Mouse (Mus musculus): ENCODE results near the gene Tiam1. TPM values are rescaled to one million over a fixed set of nuclear protein-coding genes. Genes with fewer than 3 reads are reported as not detected.

The Tiam1 gene
- polyA plus RNA-seq, 1 experiment, result 10.7 TPM

DNA sequence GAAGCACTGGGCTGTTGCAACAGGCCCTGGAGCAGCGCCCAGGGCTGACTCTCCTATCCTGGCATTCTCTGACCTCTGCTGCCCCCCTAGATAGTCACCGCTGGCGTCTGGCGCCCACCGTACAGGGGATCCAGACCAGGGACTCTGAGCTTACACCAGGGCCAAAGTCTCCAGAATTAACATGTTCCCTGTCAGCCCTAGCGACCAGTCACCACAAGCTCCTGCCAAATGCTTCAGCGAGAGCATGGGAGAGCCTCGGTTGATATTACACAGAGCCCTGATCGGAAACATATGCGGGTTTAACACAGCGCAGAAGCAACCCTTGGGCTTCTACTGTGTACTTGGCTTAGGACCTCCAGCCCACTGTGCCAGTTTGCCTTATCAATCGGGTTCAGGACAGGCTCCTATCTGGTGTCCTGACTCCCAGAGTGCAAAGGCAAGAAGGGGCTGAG is 151.8 kb downstream of the Tiam1 start:
- Histone ChIP-seq H3K27ac (ENCODE audit: control insufficient read depth, insufficient read depth, low read depth, low read length, poor library complexity) (no peak overlapping the region), H3K4me1 (ENCODE audit: control insufficient read depth, insufficient read depth, low read length) (peaks cover 2% of the 10 kb centered on the region; the same call in 1 of the 2 replicates), H3K4me3 (replicated peaks; ENCODE audit: control insufficient read depth, low read depth, low read length) (no peak overlapping the region)
- no peak for TF ChIP-seq POLR2A (IDR thresholded peaks at IDR 0.05; ENCODE audit: borderline replicate concordance, control insufficient read depth, low read depth, low read length)
- TF ChIP-seq CTCF (IDR thresholded peaks at IDR 0.05; ENCODE audit: control insufficient read depth, insufficient read depth, low read length), result no peak
- 60% methylated on average over 12 of the region's 12 CpGs for WGBS

DNA sequence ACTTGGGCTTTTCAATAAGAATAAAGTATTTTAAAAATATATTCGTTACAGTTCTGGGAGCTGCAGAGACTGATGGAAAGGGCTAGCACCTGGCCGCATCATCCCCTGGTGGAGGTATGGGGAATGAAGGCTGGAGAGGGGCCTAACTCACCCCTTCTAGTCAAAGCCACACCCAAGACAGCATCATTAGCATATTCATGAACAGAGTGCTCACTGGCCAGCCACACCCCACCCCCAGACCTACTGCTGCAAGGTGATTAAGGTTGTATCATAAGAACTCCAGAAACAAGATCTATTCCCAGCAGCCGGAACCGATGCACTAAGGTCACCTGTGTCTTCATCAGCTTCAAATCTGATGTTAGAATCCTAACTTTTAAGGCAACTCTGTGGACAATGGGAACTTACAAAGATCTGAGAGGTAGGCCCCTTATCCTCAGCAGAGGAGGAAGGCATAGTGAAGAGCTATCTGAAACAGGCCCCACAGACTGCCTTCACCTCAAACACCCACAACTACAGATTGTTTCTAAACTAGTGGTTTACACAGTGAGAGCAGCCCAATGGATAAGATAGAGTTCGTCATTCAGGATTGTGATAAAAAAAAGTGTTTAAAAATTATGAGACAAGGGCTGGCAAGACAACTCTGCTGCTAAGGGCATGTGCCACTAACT is 153.1 kb downstream of the Tiam1 start:
- 72% methylated on average over 5 of the region's 5 CpGs for WGBS
- TF ChIP-seq CTCF (IDR thresholded peaks at IDR 0.05; ENCODE audit: control insufficient read depth, insufficient read depth, low read length) (no peak), POLR2A (IDR thresholded peaks at IDR 0.05; ENCODE audit: borderline replicate concordance, control insufficient read depth, low read depth, low read length) (no peak)
- Histone ChIP-seq H3K4me3 (replicated peaks; ENCODE audit: control insufficient read depth, low read depth, low read length) (no peak overlapping the region), H3K27ac (ENCODE audit: control insufficient read depth, insufficient read depth, low read depth, low read length, poor library complexity) (no peak overlapping the region), H3K4me1 (ENCODE audit: control insufficient read depth, insufficient read depth, low read length) (peaks cover 2% of the 10 kb centered on the region; the same call in 1 of the 2 replicates)

DNA sequence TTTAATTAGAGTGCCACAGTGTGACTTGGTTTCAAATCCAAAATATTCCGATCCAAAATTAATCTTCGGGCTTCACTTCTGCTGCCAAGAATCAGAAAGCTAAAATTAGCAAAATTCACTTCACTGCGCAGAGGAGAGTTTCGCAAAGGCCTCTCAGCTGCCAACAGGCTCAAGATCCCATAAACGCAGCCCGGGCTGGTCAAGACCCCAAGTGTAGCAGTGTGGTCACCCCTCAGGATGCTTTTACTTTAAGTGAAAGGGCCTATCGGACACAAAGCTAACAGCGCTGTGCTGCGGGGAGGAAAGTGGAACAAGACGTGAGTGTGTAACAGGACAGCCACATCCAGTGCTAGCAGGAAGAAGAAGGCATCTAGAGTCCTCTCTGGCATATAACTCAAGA is 153.8 kb downstream of the Tiam1 start:
- 77% methylated on average over 10 of the region's 10 CpGs for WGBS

DNA sequence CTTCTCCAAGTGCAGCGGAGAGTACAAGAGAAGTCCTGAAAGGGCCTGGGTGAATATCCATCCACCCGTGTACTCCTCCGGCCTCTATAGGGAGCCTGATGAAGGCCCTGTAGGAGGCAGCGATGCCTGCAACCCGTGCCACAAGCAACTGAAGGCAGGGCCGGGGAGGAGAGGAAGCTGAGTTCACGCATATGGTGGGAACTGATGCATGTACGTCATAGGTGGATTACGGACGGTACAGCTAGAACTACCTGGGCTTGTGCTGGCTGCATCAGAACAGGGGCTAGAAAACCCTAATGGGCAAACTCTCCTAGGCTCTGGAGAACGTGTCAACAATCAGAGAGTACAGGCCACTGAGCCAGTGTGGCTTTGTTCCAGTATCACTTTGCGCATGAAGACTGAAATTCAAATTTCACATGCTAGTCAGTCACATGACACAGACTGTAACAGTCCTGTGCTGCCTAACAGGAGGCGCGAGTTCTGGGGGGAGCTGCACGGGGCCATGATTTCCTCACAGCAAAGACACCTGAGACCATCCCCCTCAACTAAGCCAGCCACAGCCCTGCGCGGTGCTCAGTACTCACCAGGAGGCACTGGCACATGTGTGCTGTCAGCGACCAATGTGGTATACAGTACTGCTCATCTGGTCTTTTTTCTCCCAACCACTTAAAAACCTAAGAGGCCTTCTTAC is 156.8 kb downstream of the Tiam1 start:
- 24% methylated on average over 18 of the region's 18 CpGs for WGBS
- H3K27ac ChIP-seq (ENCODE audit: control insufficient read depth, insufficient read depth, low read depth, low read length, poor library complexity), result no peak overlapping the region
- peak overlapping the region; percentile 8 for H3K4me3 ChIP-seq (replicated peaks; ENCODE audit: control insufficient read depth, low read depth, low read length)
- no peak for TF ChIP-seq POLR2A (IDR thresholded peaks at IDR 0.05; ENCODE audit: borderline replicate concordance, control insufficient read depth, low read depth, low read length)
- no peak for TF ChIP-seq CTCF (IDR thresholded peaks at IDR 0.05; ENCODE audit: control insufficient read depth, insufficient read depth, low read length)
- H3K4me1 ChIP-seq (ENCODE audit: control insufficient read depth, insufficient read depth, low read length), result no peaks in the 10 kb centered on the region; the same call in 1 of the 2 replicates

More for the DNA sequence above, 153.8 kb downstream of the Tiam1 start:
- Histone ChIP-seq H3K4me1 (ENCODE audit: control insufficient read depth, insufficient read depth, low read length) (peaks cover 2% of the 10 kb centered on the region; the same call in 1 of the 2 replicates), H3K27ac (ENCODE audit: control insufficient read depth, insufficient read depth, low read depth, low read length, poor library complexity) (no peak overlapping the region), H3K4me3 (replicated peaks; ENCODE audit: control insufficient read depth, low read depth, low read length) (no peak overlapping the region)
- TF ChIP-seq POLR2A (IDR thresholded peaks at IDR 0.05; ENCODE audit: borderline replicate concordance, control insufficient read depth, low read depth, low read length) (no peak), CTCF (IDR thresholded peaks at IDR 0.05; ENCODE audit: control insufficient read depth, insufficient read depth, low read length) (no peak)

DNA sequence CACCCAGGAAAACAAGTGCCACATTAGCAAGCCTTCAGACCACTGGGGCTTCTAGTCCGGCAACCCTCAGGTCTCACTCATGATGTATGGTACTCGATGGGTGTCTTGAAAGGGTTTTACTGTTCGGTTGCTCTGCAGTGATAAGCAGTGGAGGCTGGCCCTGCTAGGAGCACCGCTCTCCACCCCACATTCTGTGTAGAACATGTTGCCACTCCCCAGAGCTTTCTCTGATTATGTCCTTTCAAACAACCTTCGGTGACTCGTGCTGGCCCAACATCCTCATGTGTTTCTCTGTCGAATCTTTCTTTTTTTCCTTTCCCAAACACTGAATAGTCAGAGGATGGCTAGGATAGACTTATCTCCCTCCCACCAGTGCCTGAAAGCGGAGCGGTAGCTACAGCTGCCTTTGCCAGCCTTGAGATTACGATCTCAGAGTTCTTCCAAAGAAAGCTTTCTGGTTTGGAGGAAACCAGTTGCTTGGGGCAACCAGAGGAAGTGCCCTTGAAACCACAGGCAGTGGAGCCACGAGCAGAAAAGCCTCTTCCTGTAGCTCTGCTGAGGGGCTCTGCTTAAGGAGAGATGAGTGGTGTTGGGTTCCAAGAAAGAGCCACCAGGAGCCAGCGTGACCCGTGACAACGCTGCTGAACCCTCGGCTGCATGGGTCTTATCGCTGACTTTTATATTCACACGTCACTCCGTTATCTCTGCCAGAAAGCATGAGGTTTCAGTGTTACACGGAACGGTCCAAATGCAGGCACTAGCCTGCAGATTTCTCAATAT is 157.7 kb downstream of the Tiam1 start:
- H3K4me1 ChIP-seq (ENCODE audit: control insufficient read depth, insufficient read depth, low read length), result no peaks in the 10 kb centered on the region; the same call in 1 of the 2 replicates
- 3% methylated on average over 20 of the region's 20 CpGs for WGBS
- no peak for TF ChIP-seq POLR2A (IDR thresholded peaks at IDR 0.05; ENCODE audit: borderline replicate concordance, control insufficient read depth, low read depth, low read length)
- TF ChIP-seq CTCF (IDR thresholded peaks at IDR 0.05; ENCODE audit: control insufficient read depth, insufficient read depth, low read length), result 0 out of 2 replicates have a peak, but pooled peaks have one; percentile 6

DNA sequence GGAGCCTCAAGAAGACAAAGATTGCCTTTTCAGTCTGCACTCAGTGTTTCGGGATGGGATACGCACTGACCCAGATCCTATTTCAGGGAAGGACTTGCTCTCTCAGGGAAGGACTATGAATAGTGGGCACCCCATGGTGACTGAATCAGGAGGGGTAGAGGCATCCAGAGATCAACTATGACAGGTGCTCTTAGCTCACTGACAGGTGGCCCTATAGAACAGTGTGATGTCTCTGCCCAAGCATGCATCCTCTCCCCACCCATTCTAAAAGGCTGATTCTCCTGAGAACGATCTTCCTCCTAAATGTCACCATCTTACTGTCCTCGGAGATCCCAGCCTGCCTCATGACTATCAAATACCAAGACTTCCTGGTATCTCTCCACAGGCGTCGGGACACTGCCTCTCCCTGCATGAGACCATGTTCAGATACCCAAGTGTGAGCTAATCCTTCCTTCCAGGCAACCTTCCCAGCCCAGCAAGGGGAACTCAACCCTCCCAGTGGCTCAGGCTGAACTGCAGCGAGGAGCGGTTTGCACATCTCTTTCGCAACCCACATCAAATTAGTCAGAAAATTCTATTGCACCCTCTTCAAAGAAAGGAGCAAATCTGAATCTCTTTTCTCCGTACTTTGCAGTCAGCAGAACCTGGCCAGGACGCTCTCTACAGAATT is 163.4 kb downstream of the Tiam1 start:
- Histone ChIP-seq H3K27ac (ENCODE audit: control insufficient read depth, insufficient read depth, low read depth, low read length, poor library complexity) (no peak overlapping the region), H3K4me1 (ENCODE audit: control insufficient read depth, insufficient read depth, low read length) (peaks cover 1% of the 10 kb centered on the region; the same call in 1 of the 2 replicates), H3K4me3 (replicated peaks; ENCODE audit: control insufficient read depth, low read depth, low read length) (no peak overlapping the region)
- no peak for TF ChIP-seq CTCF (IDR thresholded peaks at IDR 0.05; ENCODE audit: control insufficient read depth, insufficient read depth, low read length)
- WGBS, result 47% methylated on average over 11 of the region's 11 CpGs

More for the DNA sequence above, 157.7 kb downstream of the Tiam1 start:
- Histone ChIP-seq H3K4me3 (replicated peaks; ENCODE audit: control insufficient read depth, low read depth, low read length) (peak overlapping the region; percentile 43), H3K27ac (ENCODE audit: control insufficient read depth, insufficient read depth, low read depth, low read length, poor library complexity) (0 out of 2 replicates have a peak overlapping the region, but pooled peaks have one; percentile 21)

DNA sequence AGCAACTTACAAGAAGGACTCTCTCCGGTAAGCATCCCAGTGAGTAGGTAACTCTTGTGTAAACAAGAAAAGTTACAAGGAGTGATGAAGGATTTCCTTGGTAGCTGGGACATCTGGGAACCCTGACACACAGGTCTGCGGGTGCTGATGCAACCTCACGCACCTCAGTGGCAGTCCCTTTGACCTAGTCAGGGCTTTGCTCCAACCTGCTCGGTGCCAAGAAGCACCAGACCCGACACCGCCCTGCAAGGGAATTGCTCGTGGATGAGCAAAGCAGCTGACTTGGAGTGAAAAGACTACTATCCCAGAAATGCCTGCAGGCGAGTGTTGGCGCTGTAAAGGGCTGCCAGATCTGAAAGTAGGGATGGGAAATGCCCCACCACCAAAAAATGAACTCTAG is 168.1 kb downstream of the Tiam1 start:
- 82% methylated on average over 9 of the region's 9 CpGs for WGBS
- no peak for TF ChIP-seq CTCF (IDR thresholded peaks at IDR 0.05; ENCODE audit: control insufficient read depth, insufficient read depth, low read length)
- TF ChIP-seq POLR2A (IDR thresholded peaks at IDR 0.05; ENCODE audit: borderline replicate concordance, control insufficient read depth, low read depth, low read length), result no peak
- Histone ChIP-seq H3K27ac (ENCODE audit: control insufficient read depth, insufficient read depth, low read depth, low read length, poor library complexity) (no peak overlapping the region), H3K4me3 (replicated peaks; ENCODE audit: control insufficient read depth, low read depth, low read length) (no peak overlapping the region), H3K4me1 (ENCODE audit: control insufficient read depth, insufficient read depth, low read length) (peaks cover 4% of the 10 kb centered on the region; the same call in 1 of the 2 replicates)
